Comparison of ENCODE assay signal across 25 mouse cellular contexts in genomic region chr11:49659470-49659799, GRCm38 (mm10). TPM values are rescaled to one million over a fixed set of nuclear protein-coding genes. Genes with fewer than 3 reads are reported as not detected.
DNase-seq lines count a peak whose midpoint lies in the region; ATAC-seq lines count a peak whose summit lies in the region.
"Had no signal": no experiment of that assay in that cellular context is flagged by ENCODE, and none has a peak within 500 bp of the region (broad histone marks: within the 10 kb centered on the region; RNA-seq: fewer than 3 reads in every experiment).

No protein-coding gene starts in this region.

- no peak overlapping the region for H3K4me3 ChIP-seq in heart, embryonic 11.5 days (ENCODE audit: low read depth, low read length)
- no peak overlapping the region for H3K4me3 ChIP-seq in hindbrain, embryonic 10.5 days
- no peak overlapping the region for H3K4me3 ChIP-seq in hindbrain, embryonic 14.5 days (replicated peaks; ENCODE audit: low read length)
- no peak overlapping the region for H3K4me3 ChIP-seq in lung, embryonic 16.5 days (ENCODE audit: low read length)
- H3K4me3 ChIP-seq in brown adipose tissue, adult 24 weeks (ENCODE audit: insufficient read depth, low read depth, low read length) = no peak overlapping the region
- H3K4me3 ChIP-seq: forebrain, embryonic 12.5 days; midbrain, embryonic 15.5 days; myocyte had no signal

- H3K27ac ChIP-seq in heart, embryonic 11.5 days (ENCODE audit: low read depth, low read length) = peak overlapping the region; percentile 43
- 0 out of 2 replicates have a peak overlapping the region, but pooled peaks have one; percentile 35 for H3K27ac ChIP-seq in hindbrain, embryonic 10.5 days
- H3K27ac ChIP-seq in hindbrain, embryonic 14.5 days = no peak overlapping the region
- peak overlapping the region; percentile 69 for H3K27ac ChIP-seq in lung, embryonic 16.5 days (ENCODE audit: low read length)
- peak overlapping the region; percentile 28 for H3K27ac ChIP-seq in brown adipose tissue, adult 24 weeks (replicated peaks; ENCODE audit: low read depth, low read length)
- H3K27ac ChIP-seq: forebrain, embryonic 12.5 days; liver, embryonic 14.5 days; midbrain, embryonic 15.5 days had no signal

- peaks cover 18% of the 10 kb centered on the region for H3K4me1 ChIP-seq in heart, embryonic 11.5 days (ENCODE audit: control insufficient read depth, insufficient read depth, low read length)
- H3K4me1 ChIP-seq in hindbrain, embryonic 10.5 days (replicated peaks) = peaks cover 8% of the 10 kb centered on the region; the same call in 1 of the 2 replicates
- H3K4me1 ChIP-seq in hindbrain, embryonic 14.5 days (replicated peaks; ENCODE audit: control insufficient read depth, insufficient read depth, low read length) = no peaks in the 10 kb centered on the region
- H3K4me1 ChIP-seq in lung, embryonic 16.5 days (replicated peaks; ENCODE audit: control insufficient read depth, insufficient read depth, low read length) = no peaks in the 10 kb centered on the region; the same call in 1 of the 2 replicates
- peaks cover 15% of the 10 kb centered on the region for H3K4me1 ChIP-seq in brown adipose tissue, adult 24 weeks (ENCODE audit: control insufficient read depth, insufficient read depth, insufficient read length, low read length)
- H3K4me1 ChIP-seq: forebrain, embryonic 12.5 days; midbrain, embryonic 15.5 days had no signal

- H3K9ac ChIP-seq in heart, embryonic 11.5 days (ENCODE audit: low read depth, low read length) = no peak overlapping the region
- no peak overlapping the region for H3K9ac ChIP-seq in hindbrain, embryonic 14.5 days
- no peak overlapping the region for H3K9ac ChIP-seq in lung, embryonic 16.5 days (ENCODE audit: low read length)
- H3K9ac ChIP-seq: forebrain, embryonic 12.5 days; liver, embryonic 14.5 days; midbrain, embryonic 15.5 days had no signal

- H3K36me3 ChIP-seq in heart, embryonic 11.5 days (ENCODE audit: control insufficient read depth, insufficient read depth, low read length) = no peaks in the 10 kb centered on the region
- H3K36me3 ChIP-seq in hindbrain, embryonic 10.5 days = no peaks in the 10 kb centered on the region
- no peaks in the 10 kb centered on the region for H3K36me3 ChIP-seq in hindbrain, embryonic 14.5 days (replicated peaks; ENCODE audit: control insufficient read depth, insufficient read depth)
- H3K36me3 ChIP-seq in lung, embryonic 16.5 days (ENCODE audit: control insufficient read depth, insufficient read depth, low read length) = no peaks in the 10 kb centered on the region
- H3K36me3 ChIP-seq: forebrain, embryonic 12.5 days; midbrain, embryonic 15.5 days had no signal

- H3K4me2 ChIP-seq in heart, embryonic 11.5 days = no peak overlapping the region
- no peak overlapping the region for H3K4me2 ChIP-seq in hindbrain, embryonic 14.5 days (replicated peaks)
- H3K4me2 ChIP-seq in lung, embryonic 16.5 days (ENCODE audit: low read depth, low read length) = no peak overlapping the region
- H3K4me2 ChIP-seq: forebrain, embryonic 12.5 days; midbrain, embryonic 15.5 days had no signal

- ATAC-seq in heart, embryonic 11.5 days (replicated peaks; ENCODE audit: insufficient number of reproducible peaks, low FRiP score, low TSS enrichment) = no peak
- no peak for ATAC-seq in hindbrain, embryonic 14.5 days (ENCODE audit: low FRiP score)
- ATAC-seq in lung, embryonic 16.5 days (ENCODE audit: low read depth) = no peak
- ATAC-seq: midbrain, embryonic 15.5 days had no signal

- no peaks in the 10 kb centered on the region for H3K27me3 ChIP-seq in heart, embryonic 11.5 days (ENCODE audit: control insufficient read depth, insufficient read depth, low read length)
- H3K27me3 ChIP-seq in hindbrain, embryonic 10.5 days (ENCODE audit: insufficient read depth, poor library complexity, severe bottlenecking) = no peaks in the 10 kb centered on the region
- no peaks in the 10 kb centered on the region for H3K27me3 ChIP-seq in hindbrain, embryonic 14.5 days (ENCODE audit: control insufficient read depth, insufficient read depth, low read length)
- no peaks in the 10 kb centered on the region for H3K27me3 ChIP-seq in lung, embryonic 16.5 days (ENCODE audit: control insufficient read depth, insufficient read depth, low read depth, low read length)
- H3K27me3 ChIP-seq: forebrain, embryonic 12.5 days; midbrain, embryonic 15.5 days had no signal

- no peak for DNase-seq in heart, adult 8-10 months (ENCODE audit: low spot score)
- DNase-seq in hindbrain, embryonic 10.5 days (ENCODE audit: low spot score) = no peak
- DNase-seq in hindbrain, embryonic 14.5 days (ENCODE audit: low spot score) = no peak
- DNase-seq in lung, adult 18-20 months = no peak
- no peak for DNase-seq in MN1 (ENCODE audit: low spot score)
- DNase-seq: adrenal gland, adult 8-10 months; cerebellum, adult 9-11 months; gastrocnemius, postnatal 10 days; kidney, adult 18-20 months; left cerebral cortex, postnatal 4 days; thymus, postnatal 14 days had no signal

- WGBS in heart, embryonic 11.5 days (ENCODE audit: insufficient replicate concordance) = 63% methylated on average over 7 of the region's 7 CpGs
- 72% methylated on average over 7 of the region's 7 CpGs for WGBS in hindbrain, embryonic 10.5 days
- 65% methylated on average over 7 of the region's 7 CpGs for WGBS in hindbrain, embryonic 14.5 days
- 68% methylated on average over 7 of the region's 7 CpGs for WGBS in lung, embryonic 16.5 days

- H3K9me3 ChIP-seq in heart, embryonic 11.5 days (replicated peaks; ENCODE audit: control insufficient read depth, low read length) = no peaks in the 10 kb centered on the region
- H3K9me3 ChIP-seq in hindbrain, embryonic 10.5 days = no peaks in the 10 kb centered on the region; the same call in 1 of the 2 replicates
- no peaks in the 10 kb centered on the region for H3K9me3 ChIP-seq in hindbrain, embryonic 14.5 days (ENCODE audit: control insufficient read depth, low read length)
- H3K9me3 ChIP-seq in lung, embryonic 16.5 days (ENCODE audit: control insufficient read depth, low read length) = no peaks in the 10 kb centered on the region
- H3K9me3 ChIP-seq: forebrain, embryonic 12.5 days; midbrain, embryonic 15.5 days had no signal

RNA-seq across cellular contexts. Expression of gene Scgb3a1, which starts 4.0 kb away (rescaled TPM):
- 0.86 and 1.1 TPM in 2 replicates for polyA plus RNA-seq in heart, embryonic 11.5 days (2014; fragmentation: Nextera tagmentation; extraction: Ambion mirVana)
- 1 to 10 TPM in 2 of 4 experiments, under 1 TPM in 1, not detected in 1; 0.72 to 2.7 (median 1.4) TPM for total RNA-seq in heart, adult 8-10 months (2022)
- not detected in 2 replicates for polyA plus RNA-seq in hindbrain, embryonic 10.5 days (2016; fragmentation: Nextera tagmentation; extraction: Ambion mirVana)
- polyA plus RNA-seq in hindbrain, embryonic 14.5 days (2014; fragmentation: Nextera tagmentation; extraction: Ambion mirVana) = not detected in 2 replicates
- 3.1 and 12.6 TPM in 2 replicates for polyA plus RNA-seq in lung, embryonic 16.5 days (2015; fragmentation: Nextera tagmentation; extraction: Ambion mirVana)
- not detected in 2 replicates for polyA plus RNA-seq in brown adipose tissue, adult 24 weeks (2012; ENCODE audit: insufficient read depth, insufficient read length, missing spikeins)
- total RNA-seq: adrenal gland, adult 8-10 months; CH12.LX; gastrocnemius, postnatal 10 days; layer of hippocampus, adult 18-20 months; left cerebral cortex, postnatal 4 days had no signal
- polyA plus RNA-seq: cortical plate, adult 2 months; embryonic facial prominence, embryonic 11.5 days; forebrain, embryonic 12.5 days; hindbrain, embryonic 11.5 days; kidney, postnatal 0 days; liver, embryonic 14.5 days; midbrain, embryonic 15.5 days; myocyte; neural tube, embryonic 14.5 days had no signal

RNA-seq across cellular contexts. Expression of gene Flt4, which starts 50.4 kb away (rescaled TPM):
- polyA plus RNA-seq in heart, embryonic 11.5 days (2014; fragmentation: Nextera tagmentation; extraction: Ambion mirVana) = 6.3 and 7.6 TPM in 2 replicates
- 10 to 100 TPM; 11.8 to 12.4 (median 12.2) TPM for total RNA-seq in heart, adult 8-10 months (2022)
- 4.3 and 5.4 TPM in 2 replicates for polyA plus RNA-seq in hindbrain, embryonic 10.5 days (2016; fragmentation: Nextera tagmentation; extraction: Ambion mirVana)
- 2.2 and 2.8 TPM in 2 replicates for polyA plus RNA-seq in hindbrain, embryonic 14.5 days (2014; fragmentation: Nextera tagmentation; extraction: Ambion mirVana)
- polyA plus RNA-seq in lung, embryonic 16.5 days (2015; fragmentation: Nextera tagmentation; extraction: Ambion mirVana) = 8.8 and 10.7 TPM in 2 replicates
- polyA plus RNA-seq in brown adipose tissue, adult 24 weeks (2012; ENCODE audit: insufficient read depth, insufficient read length, missing spikeins) = 2.1 and 2.7 TPM in 2 replicates

RNA-seq across cellular contexts. Expression of gene Cnot6, which starts 53.1 kb away (rescaled TPM):
- 35.5 and 38.7 TPM in 2 replicates for polyA plus RNA-seq in heart, embryonic 11.5 days (2014; fragmentation: Nextera tagmentation; extraction: Ambion mirVana)
- 10 to 100 TPM; 18.1 to 21.6 (median 20.2) TPM for total RNA-seq in heart, adult 8-10 months (2022)
- 57.3 and 60.8 TPM in 2 replicates for polyA plus RNA-seq in hindbrain, embryonic 10.5 days (2016; fragmentation: Nextera tagmentation; extraction: Ambion mirVana)
- polyA plus RNA-seq in hindbrain, embryonic 14.5 days (2014; fragmentation: Nextera tagmentation; extraction: Ambion mirVana) = 40.1 and 42.1 TPM in 2 replicates
- polyA plus RNA-seq in lung, embryonic 16.5 days (2015; fragmentation: Nextera tagmentation; extraction: Ambion mirVana) = 54.2 and 57.1 TPM in 2 replicates
- polyA plus RNA-seq in brown adipose tissue, adult 24 weeks (2012; ENCODE audit: insufficient read depth, insufficient read length, missing spikeins) = 9.9 and 10.8 TPM in 2 replicates
